In genomic region chr2:146823483-146823951, GRCm38 (mm10) we compare ENCODE assay signal across 12 mouse cellular contexts. TPM values are rescaled to one million over a fixed set of nuclear protein-coding genes. Genes with fewer than 3 reads are reported as not detected.
DNase-seq lines count a peak whose midpoint lies in the region; ATAC-seq lines count a peak whose summit lies in the region.
"Had no signal": no experiment of that assay in that cellular context is flagged by ENCODE, and none has a peak within 500 bp of the region (broad histone marks: within the 10 kb centered on the region; RNA-seq: fewer than 3 reads in every experiment).

No protein-coding gene starts in this region.

- ATAC-seq in limb, embryonic 11.5 days (ENCODE audit: insufficient number of reproducible peaks, low FRiP score, low TSS enrichment, low read depth) = no peak
- ATAC-seq in hindbrain, embryonic 15.5 days (ENCODE audit: low FRiP score, low read depth) = no peak
- peak; percentile 24; the same call in 1 of the 2 replicates for ATAC-seq in neural tube, embryonic 14.5 days (ENCODE audit: low read depth)

- no peak overlapping the region for H3K4me3 ChIP-seq in limb, embryonic 11.5 days (ENCODE audit: low read depth, low read length)
- H3K4me3 ChIP-seq in limb, embryonic 10.5 days = no peak overlapping the region
- no peak overlapping the region for H3K4me3 ChIP-seq in hindbrain, embryonic 15.5 days
- H3K4me3 ChIP-seq in neural tube, embryonic 14.5 days (ENCODE audit: low read depth, low read length) = no peak overlapping the region

- no peak overlapping the region for H3K4me2 ChIP-seq in limb, embryonic 11.5 days (ENCODE audit: low read depth, severe bottlenecking)
- H3K4me2 ChIP-seq in hindbrain, embryonic 15.5 days = peak overlapping the region; percentile 25
- no peak overlapping the region for H3K4me2 ChIP-seq in neural tube, embryonic 14.5 days (ENCODE audit: low read depth, low read length)

- no peaks in the 10 kb centered on the region for H3K36me3 ChIP-seq in limb, embryonic 11.5 days (ENCODE audit: control insufficient read depth, insufficient read depth, low read length)
- H3K36me3 ChIP-seq in limb, embryonic 10.5 days = no peaks in the 10 kb centered on the region
- H3K36me3 ChIP-seq in hindbrain, embryonic 15.5 days = no peaks in the 10 kb centered on the region
- no peaks in the 10 kb centered on the region for H3K36me3 ChIP-seq in neural tube, embryonic 14.5 days (ENCODE audit: control insufficient read depth, insufficient read depth, low read length)

- H3K9me3 ChIP-seq in limb, embryonic 11.5 days (ENCODE audit: control insufficient read depth, low read length) = no peaks in the 10 kb centered on the region
- H3K9me3 ChIP-seq in limb, embryonic 10.5 days (replicated peaks) = no peaks in the 10 kb centered on the region
- H3K9me3 ChIP-seq in hindbrain, embryonic 15.5 days = no peaks in the 10 kb centered on the region
- no peaks in the 10 kb centered on the region for H3K9me3 ChIP-seq in neural tube, embryonic 14.5 days (ENCODE audit: control insufficient read depth, low read length)

- WGBS in limb, embryonic 11.5 days = 46% methylated on average over 11 of the region's 11 CpGs
- 55% methylated on average over 11 of the region's 11 CpGs for WGBS in limb, embryonic 10.5 days
- WGBS in hindbrain, embryonic 15.5 days = 22% methylated on average over 11 of the region's 11 CpGs
- WGBS in neural tube, embryonic 14.5 days = 17% methylated on average over 11 of the region's 11 CpGs

- no peak overlapping the region for H3K27ac ChIP-seq in limb, embryonic 11.5 days (replicated peaks; ENCODE audit: low read depth, low read length)
- no peak overlapping the region for H3K27ac ChIP-seq in limb, embryonic 10.5 days
- H3K27ac ChIP-seq in hindbrain, embryonic 15.5 days (replicated peaks) = peak overlapping the region; percentile 44; the same call in 1 of the 2 replicates
- no peak overlapping the region for H3K27ac ChIP-seq in neural tube, embryonic 14.5 days (ENCODE audit: low read depth, low read length)
- H3K27ac ChIP-seq: kidney, postnatal 0 days had no signal

- no peaks in the 10 kb centered on the region for H3K27me3 ChIP-seq in limb, embryonic 11.5 days (ENCODE audit: control insufficient read depth, insufficient read depth, low read length)
- H3K27me3 ChIP-seq in limb, embryonic 10.5 days (ENCODE audit: low read depth, poor library complexity, severe bottlenecking) = peaks cover 20% of the 10 kb centered on the region; the same call in 1 of the 2 replicates
- peaks cover 15% of the 10 kb centered on the region; the same call in 1 of the 2 replicates for H3K27me3 ChIP-seq in hindbrain, embryonic 15.5 days
- H3K27me3 ChIP-seq in neural tube, embryonic 14.5 days (ENCODE audit: control insufficient read depth, insufficient read depth, low read length) = 0 out of 2 replicates have a peak, but pooled peaks cover 2% of the 10 kb centered on the region

- intact Hi-C loops in left cerebral cortex, postnatal 4 days (cut with DNase I) = no loop called here

- H3K4me1 ChIP-seq in limb, embryonic 11.5 days (ENCODE audit: control insufficient read depth, insufficient read depth, low read length) = no peaks in the 10 kb centered on the region
- peaks cover 11% of the 10 kb centered on the region for H3K4me1 ChIP-seq in limb, embryonic 10.5 days
- H3K4me1 ChIP-seq in hindbrain, embryonic 15.5 days (replicated peaks) = peaks cover 6% of the 10 kb centered on the region
- H3K4me1 ChIP-seq in neural tube, embryonic 14.5 days (ENCODE audit: control insufficient read depth, insufficient read depth, low read length) = peaks cover 5% of the 10 kb centered on the region; the same call in 1 of the 2 replicates

- peak; percentile 15 for DNase-seq in embryo, embryonic 10.5 days (ENCODE audit: low spot score)
- no peak for DNase-seq in embryo, embryonic 11 days
- DNase-seq in limb, embryonic 11.5 days (ENCODE audit: low spot score) = peak; percentile 24
- DNase-seq in limb, embryonic 10.5 days (ENCODE audit: low spot score) = no peak
- no peak for DNase-seq in left cerebral cortex, postnatal 4 days
- DNase-seq in MN1 (ENCODE audit: low spot score) = no peak
- DNase-seq: cerebellum, adult 18-20 months; gastrocnemius, postnatal 10 days; layer of hippocampus, adult 9-11 months had no signal

- H3K9ac ChIP-seq in limb, embryonic 11.5 days (ENCODE audit: low read length) = no peak overlapping the region
- H3K9ac ChIP-seq in hindbrain, embryonic 15.5 days = no peak overlapping the region
- no peak overlapping the region for H3K9ac ChIP-seq in neural tube, embryonic 14.5 days (replicated peaks; ENCODE audit: low read depth, low read length)

RNA-seq across cellular contexts. Expression of gene Kiz, which starts 32.1 kb away (rescaled TPM):
- polyA plus RNA-seq in limb, embryonic 11.5 days (2014; fragmentation: Nextera tagmentation; extraction: Ambion mirVana) = 31.1 and 34.3 TPM in 2 replicates
- polyA plus RNA-seq in limb, embryonic 10.5 days (2016; fragmentation: Nextera tagmentation; extraction: Ambion mirVana) = 24.8 and 26.2 TPM in 2 replicates
- polyA plus RNA-seq in hindbrain, embryonic 15.5 days (2015; fragmentation: Nextera tagmentation; extraction: Ambion mirVana) = 22.1 and 24.5 TPM in 2 replicates
- 28.7 and 31.3 TPM in 2 replicates for polyA plus RNA-seq in neural tube, embryonic 14.5 days (2014; fragmentation: Nextera tagmentation; extraction: Ambion mirVana)
- 10 to 100 TPM; 10.3 to 12.3 TPM for total RNA-seq in left cerebral cortex, postnatal 4 days (2021)

Comparison
In these comparisons a context has a peak if more than half of its experiments do, and no peak if none do; other contexts are left out.
1. DNase-seq: peak in embryo, embryonic 10.5 days (single experiment) and limb, embryonic 11.5 days (single experiment); none in embryo, embryonic 11 days (single experiment), limb, embryonic 10.5 days (single experiment), left cerebral cortex, postnatal 4 days (single experiment) and MN1 (single experiment).